Mouse (Mus musculus) thymus, adult 2 months (tissue): ENCODE measurements at regions not wholly inside any gene's neighbourhood (a gene's known extent, or its start where the extent isn't known, plus 50 kb on each side); places are given as distances from the start of the nearest gene placed in this dataset.

Experiments
- CTCF ChIP-seq: fragments of 200-500 bp; IDR thresholded peaks from 2 replicates; pipeline ENCODE4 v1.5.1; 2012; ENCODE audit warnings: mild to moderate bottlenecking, control low read depth, low read length, moderate library complexity, borderline replicate concordance; ENCODE audit not compliant: control insufficient read depth, poor library complexity, insufficient read depth; ENCODE audit errors: extremely low read depth
- POLR2A ChIP-seq: fragments of 200-500 bp; IDR thresholded peaks from 2 replicates; pipeline ENCODE4 v1.6.1; 2012; ENCODE audit warnings: mild to moderate bottlenecking, low read length, control low read depth, moderate library complexity; ENCODE audit not compliant: control insufficient read depth, poor library complexity, insufficient read depth; ENCODE audit errors: extremely low read depth

DNA sequence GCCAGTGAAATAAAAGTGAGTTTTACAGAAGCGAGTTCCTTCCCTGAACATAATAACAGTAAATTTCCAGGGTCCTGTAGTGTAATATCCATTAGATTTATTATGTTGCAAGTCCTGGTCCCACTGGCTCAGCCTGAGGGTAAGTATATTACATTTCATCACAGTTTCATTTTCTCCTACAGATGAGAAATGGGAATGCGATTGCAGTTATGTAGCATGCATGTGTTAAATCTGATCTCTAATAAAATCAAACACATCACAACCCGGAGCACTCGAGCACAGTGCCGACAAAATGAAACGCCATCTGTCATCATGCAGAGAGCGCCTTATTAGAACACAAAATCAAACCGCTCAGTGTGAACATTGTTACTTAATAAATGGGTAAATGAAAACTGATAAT is 165.0 kb upstream of the Tox3 start:
- no peak for TF ChIP-seq CTCF
- no peak for TF ChIP-seq POLR2A
